Mouse (Mus musculus) T-helper 17 cell (primary cell): Measurements from ENCODE around the gene Gpatch1.

Experiments used
- in situ Hi-C, 2 experiments: fragments of 300-600 bp; cut with MboI, MseI; formaldehyde crosslinking; loops; 1 replicate in 1 of 2; 2 replicates in 1 of 2; pipeline ENCODE4 v1.15.1; 2025; ENCODE audit warnings: high pct_unique_total_duplicates in 2 of 2

Gene Gpatch1

GRCm38 (mm10) chr7:35331590-35331989 is 13.3 kb upstream of the Gpatch1 start:
- in situ Hi-C loops, result no loop called here

GRCm38 (mm10) chr7:35322732-35323420 is 4.6 kb upstream of the Gpatch1 start:
- in situ Hi-C loops, result no loop called here

GRCm38 (mm10) chr7:35322161-35322560 is 3.9 kb upstream of the Gpatch1 start:
- in situ Hi-C loops, result no loop called here

- in situ Hi-C loops, result loop anchor here (5.0 kb wide), 2 partner anchors 73 to 87 kb away; no protein-coding TSS in a partner anchor
These were observed 1.5 kb upstream of the Gpatch1 start for GRCm38 (mm10) chr7:35319755-35320154.

GRCm38 (mm10) chr7:35319221-35319620 is 981 bp upstream of the Gpatch1 start:
- in situ Hi-C loops, result loop anchor here (5.0 kb wide), 2 partner anchors 73 to 87 kb away; no protein-coding TSS in a partner anchor

- in situ Hi-C loops, result no loop called here
These were observed 4.1 kb downstream of the Gpatch1 start for GRCm38 (mm10) chr7:35314156-35314555.

- in situ Hi-C loops, result no loop called here
These were observed 7.0 kb downstream of the Gpatch1 start for GRCm38 (mm10) chr7:35311214-35311613.

- in situ Hi-C loops, result no loop called here
These were observed 17.4 kb downstream of the Gpatch1 start for GRCm38 (mm10) chr7:35300792-35301191.

- in situ Hi-C loops, result no loop called here
These were observed 18.6 kb downstream of the Gpatch1 start for GRCm38 (mm10) chr7:35299656-35300055.

GRCm38 (mm10) chr7:35297886-35298285 is 20.4 kb downstream of the Gpatch1 start:
- in situ Hi-C loops, result no loop called here

- in situ Hi-C loops, result no loop called here
These were observed 22.6 kb downstream of the Gpatch1 start for GRCm38 (mm10) chr7:35295631-35296030.

GRCm38 (mm10) chr7:35293464-35293863 is 24.8 kb downstream of the Gpatch1 start:
- in situ Hi-C loops, result no loop called here

- in situ Hi-C loops, result loop anchor here in 1 of 2 experiments (10.0 kb wide), 1 partner anchor 604 kb away; no protein-coding TSS in a partner anchor
These were observed 39.3 kb downstream of the Gpatch1 start for GRCm38 (mm10) chr7:35278933-35279332.

GRCm38 (mm10) chr7:35277433-35277832 is 40.8 kb downstream of the Gpatch1 start:
- in situ Hi-C loops, result loop anchor here in 1 of 2 experiments (10.0 kb wide), 1 partner anchor 603 kb away; no protein-coding TSS in a partner anchor

GRCm38 (mm10) chr7:35269443-35270024 is 48.7 kb downstream of the Gpatch1 start:
- in situ Hi-C loops, result loop anchor here (10.0 kb wide), 2 partner anchors 235 to 595 kb away; no protein-coding TSS in a partner anchor

- in situ Hi-C loops, result loop anchor here in 1 of 2 experiments (10.0 kb wide), 1 partner anchor 233 kb away; no protein-coding TSS in a partner anchor
These were observed 50.4 kb downstream of the Gpatch1 start for GRCm38 (mm10) chr7:35267841-35268240.

- in situ Hi-C loops, result loop anchor here in 1 of 2 experiments (10.0 kb wide), 1 partner anchor 232 kb away; no protein-coding TSS in a partner anchor
These were observed 51.6 kb downstream of the Gpatch1 start for GRCm38 (mm10) chr7:35266666-35267065.

GRCm38 (mm10) chr7:35264746-35265145 is 53.5 kb downstream of the Gpatch1 start:
- in situ Hi-C loops, result loop anchor here in 1 of 2 experiments (10.0 kb wide), 1 partner anchor 230 kb away; no protein-coding TSS in a partner anchor

GRCm38 (mm10) chr7:35263595-35264489 is 54.4 kb downstream of the Gpatch1 start:
- in situ Hi-C loops, result loop anchor here in 1 of 2 experiments (10.0 kb wide), 1 partner anchor 229 kb away; no protein-coding TSS in a partner anchor

GRCm38 (mm10) chr7:35259384-35259783 is 58.9 kb downstream of the Gpatch1 start:
- in situ Hi-C loops, result no loop called here

- in situ Hi-C loops, result no loop called here
These were observed 59.9 kb downstream of the Gpatch1 start for GRCm38 (mm10) chr7:35258294-35258693.
